Mouse (Mus musculus) adrenal gland, postnatal 10 days (tissue): Measurements from ENCODE around the gene Hist1h2af. TPM values are rescaled to one million over a fixed set of nuclear protein-coding genes. Genes with fewer than 3 reads are reported as not detected.

Experiments
- DNase-seq: peaks from one replicate; pipeline ENCODE4 v3.0.0; 2021; ENCODE audit warnings: mixed read lengths
- long read RNA-seq, 2 experiments: library from polyadenylated mRNA; stranded (forward); transcript quantifications; one replicate each; pipeline ENCODE4 v2.0.0; 2021
- total RNA-seq, 2 experiments: library from RNA; stranded (reverse); gene quantifications; 2 replicates each; pipeline ENCODE4 v1.2.3; 2021

The Hist1h2af gene
- 100 to 1,000 TPM; 261 to 325 TPM for total RNA-seq
- long read RNA-seq, experiment 1, partial matches to known transcripts, result 0 of 2 reads
- long read RNA-seq, experiment 1, other reads (novel, unspliced or antisense), result 0 of 2 reads
- long read RNA-seq, experiment 2, result 0 reads

- peak; percentile 73 for DNase-seq
These were observed at the start of gene Hist1h2af for GRCm38 (mm10) chr13:23533560-23534367. Gene Hist1h2af (plus strand): TSS chr13:23533906.

- DNase-seq, result no peak
These were observed 48.4 kb upstream of the Hist1h2af start for GRCm38 (mm10) chr13:23485271-23485670.

- DNase-seq, result peak; percentile 68
These were observed 45.0 kb upstream of the Hist1h2af start, which contains the start of gene Btn2a2 for GRCm38 (mm10) chr13:23488400-23489322. Gene Btn2a2 (minus strand): TSS chr13:23488857.

DNA sequence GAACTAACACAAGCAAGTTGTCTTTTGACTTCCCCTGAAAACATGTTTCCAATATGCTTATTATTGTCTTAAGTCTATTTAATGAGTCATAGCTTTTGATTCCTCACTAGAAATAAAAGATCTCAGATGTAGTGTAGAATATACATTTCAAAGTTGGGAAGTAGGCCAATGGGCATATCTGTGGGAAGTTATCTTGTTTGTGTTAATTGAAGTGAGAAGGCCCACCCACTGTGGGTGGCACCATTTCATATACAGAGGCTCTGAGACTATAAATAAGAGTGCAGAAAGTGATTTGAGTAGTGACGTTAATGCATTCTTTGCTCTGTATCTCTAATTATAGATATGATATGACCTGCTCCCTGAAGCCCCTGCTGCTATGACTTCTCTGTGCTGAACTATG is 42.8 kb upstream of the Hist1h2af start:
- no peak for DNase-seq

- DNase-seq, result no peak
These were observed 42.4 kb upstream of the Hist1h2af start for GRCm38 (mm10) chr13:23491263-23491662.

DNA sequence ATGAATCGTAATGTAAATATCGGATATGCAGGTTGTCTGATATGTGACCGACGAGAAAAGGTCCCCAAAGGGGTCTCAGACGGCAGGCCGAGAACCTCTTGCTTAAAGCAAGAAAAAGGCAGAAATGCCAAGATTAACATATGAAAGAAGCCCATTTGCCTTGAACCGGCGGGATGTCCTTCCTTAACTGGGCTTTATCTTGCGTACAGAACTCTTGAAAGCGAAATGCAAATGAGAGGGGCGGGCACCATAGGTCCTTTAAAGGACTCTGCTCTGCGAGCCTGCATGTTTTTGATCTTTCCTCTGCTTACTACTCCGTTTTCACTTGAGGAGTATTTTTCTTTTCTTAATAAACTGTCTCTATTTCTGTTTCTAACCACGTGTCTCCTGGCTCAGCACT is 41.7 kb upstream of the Hist1h2af start:
- DNase-seq, result no peak

GRCm38 (mm10) chr13:23495526-23495925 is 38.2 kb upstream of the Hist1h2af start:
- DNase-seq, result no peak

GRCm38 (mm10) chr13:23497656-23498321 is 35.9 kb upstream of the Hist1h2af start:
- peak; percentile 42 for DNase-seq

DNA sequence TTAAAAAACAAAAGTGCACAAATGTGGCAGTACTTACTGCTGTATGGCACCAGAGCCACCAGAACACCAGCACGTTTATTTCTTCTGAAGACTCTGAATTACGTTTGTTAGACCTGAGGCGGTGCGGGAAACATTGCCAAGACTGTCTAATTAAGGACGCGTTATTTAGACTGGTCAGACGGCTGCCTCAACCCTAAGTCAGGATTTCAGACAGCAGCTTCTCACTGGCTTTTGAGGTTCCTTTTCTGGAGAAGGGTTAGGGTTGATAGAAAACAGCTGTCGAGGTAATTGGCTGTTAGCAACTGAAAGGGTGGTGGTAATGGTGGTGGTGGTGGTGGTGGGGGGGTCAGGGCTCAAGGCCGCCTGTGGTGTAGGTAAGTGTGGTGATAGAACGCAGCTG is 35.1 kb upstream of the Hist1h2af start:
- no peak for DNase-seq

- no peak for DNase-seq
These were observed 33.8 kb upstream of the Hist1h2af start for GRCm38 (mm10) chr13:23499943-23500342.

GRCm38 (mm10) chr13:23500424-23501200 is 33.1 kb upstream of the Hist1h2af start:
- DNase-seq, result peak; percentile 72

GRCm38 (mm10) chr13:23501511-23501910 is 32.2 kb upstream of the Hist1h2af start:
- DNase-seq, result no peak

DNA sequence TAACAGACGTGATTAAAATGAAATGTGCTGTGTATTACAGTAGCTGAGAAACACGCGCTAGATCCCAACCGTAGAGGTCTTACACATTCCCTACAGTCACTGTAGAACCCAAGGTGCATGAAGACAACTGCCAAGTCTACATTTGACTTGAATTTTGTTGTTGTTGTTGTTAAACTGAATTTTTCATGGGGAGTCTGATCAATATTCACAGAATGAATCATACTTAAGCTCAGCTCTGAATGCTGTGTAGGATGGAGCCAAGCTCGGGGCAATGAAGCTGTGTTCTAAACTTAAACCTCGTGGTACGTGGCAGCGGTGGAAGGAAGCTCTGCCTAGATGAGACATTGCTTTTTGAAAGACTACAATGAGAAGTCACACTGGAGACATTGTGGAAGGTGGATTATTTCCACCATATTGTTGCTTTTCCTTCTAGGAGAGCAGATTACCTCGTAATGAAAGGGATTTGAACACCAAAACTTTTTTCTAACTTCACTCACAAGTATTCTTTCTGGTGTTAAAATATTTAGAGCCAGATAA is 31.6 kb upstream of the Hist1h2af start:
- DNase-seq, result no peak

DNA sequence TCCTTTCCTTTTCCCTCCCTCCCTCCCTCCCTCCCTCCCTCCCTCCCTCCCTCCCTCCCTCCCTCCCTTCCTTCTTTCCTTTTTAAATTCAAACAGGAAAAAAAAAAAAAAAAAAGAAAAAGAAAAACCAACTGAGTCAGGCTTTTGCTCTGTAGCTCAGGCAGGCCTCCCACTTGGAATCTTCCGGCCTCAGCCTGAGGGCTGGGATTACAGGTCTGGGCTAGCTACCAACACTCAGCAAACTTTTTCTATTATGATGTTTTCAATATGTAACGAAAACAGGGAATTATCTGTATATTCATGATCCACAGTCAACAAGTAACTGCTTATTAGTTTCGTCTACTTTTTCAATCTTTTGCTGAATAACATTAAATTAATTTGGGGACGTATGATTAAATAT is 30.8 kb upstream of the Hist1h2af start:
- no peak for DNase-seq

DNA sequence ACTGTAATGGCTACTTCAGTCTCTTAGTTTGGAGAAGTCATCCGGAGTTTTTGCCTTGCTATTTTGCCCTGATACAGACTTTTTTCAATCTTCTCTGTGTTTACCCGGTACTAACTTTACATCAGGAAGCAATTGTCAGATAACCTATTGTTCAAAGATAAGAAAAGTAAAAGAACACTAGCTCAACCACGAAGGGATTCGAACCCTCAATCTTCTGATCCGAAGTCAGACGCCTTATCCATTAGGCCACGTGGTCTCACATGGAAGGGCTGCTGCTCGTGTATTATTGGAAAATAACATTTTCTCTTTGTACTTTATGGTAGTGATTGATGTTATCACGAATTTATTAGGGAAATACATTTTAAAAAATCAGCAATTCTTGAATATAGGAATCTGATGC is 29.9 kb upstream of the Hist1h2af start:
- peak; percentile 68 for DNase-seq

DNA sequence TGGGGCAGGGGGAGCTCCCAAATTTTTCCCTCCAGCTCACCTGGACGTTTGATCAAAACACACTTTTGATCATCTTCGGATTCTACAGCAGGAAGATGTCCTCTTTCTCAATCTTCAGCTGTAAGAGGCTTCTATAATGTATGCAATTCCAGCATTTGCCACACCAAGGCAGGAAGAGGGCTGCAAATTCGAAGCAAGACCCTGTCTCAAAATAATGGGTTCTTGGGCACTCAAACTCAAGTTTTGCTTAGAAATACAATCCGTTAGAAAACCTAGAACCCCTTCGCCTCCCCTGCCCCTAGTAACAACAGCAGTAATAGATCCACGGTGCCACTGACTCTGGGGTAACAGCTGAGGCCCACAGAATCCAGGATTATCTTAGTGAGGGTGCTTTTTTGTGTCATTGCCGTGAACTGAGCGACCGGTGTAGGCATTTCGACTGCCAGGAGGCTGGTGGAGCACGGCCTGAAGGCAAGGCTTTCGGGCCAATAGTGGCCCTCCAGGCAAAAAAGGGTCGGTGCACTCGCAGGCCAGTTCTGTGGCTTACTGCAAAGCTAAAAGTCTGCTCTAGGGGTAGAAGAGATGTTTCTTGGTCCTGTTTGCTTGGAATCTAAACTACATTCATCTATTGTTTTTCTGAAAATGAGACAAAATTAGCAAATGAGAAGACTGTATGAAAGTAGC is 27.9 kb upstream of the Hist1h2af start:
- DNase-seq, result no peak

DNA sequence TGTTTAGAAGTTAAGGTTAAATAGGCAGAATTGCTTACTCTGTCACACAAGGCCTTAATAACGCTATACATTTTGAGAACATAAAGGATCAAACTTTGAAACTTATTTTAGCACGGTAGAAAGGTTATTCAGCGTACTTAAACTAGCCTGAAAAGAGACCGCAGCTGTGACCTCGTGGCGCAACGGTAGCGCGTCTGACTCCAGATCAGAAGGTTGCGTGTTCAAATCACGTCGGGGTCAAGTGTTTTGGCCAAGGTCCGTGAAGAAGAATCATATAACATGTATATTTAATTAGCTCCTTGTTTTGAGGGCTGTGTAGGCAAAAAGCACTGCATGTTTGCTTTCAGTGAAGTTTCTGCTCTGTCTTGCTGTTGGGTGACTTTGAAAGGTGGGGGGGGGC is 27.4 kb upstream of the Hist1h2af start:
- DNase-seq, result peak; percentile 72

GRCm38 (mm10) chr13:23506819-23507515 is 26.7 kb upstream of the Hist1h2af start:
- no peak for DNase-seq

DNA sequence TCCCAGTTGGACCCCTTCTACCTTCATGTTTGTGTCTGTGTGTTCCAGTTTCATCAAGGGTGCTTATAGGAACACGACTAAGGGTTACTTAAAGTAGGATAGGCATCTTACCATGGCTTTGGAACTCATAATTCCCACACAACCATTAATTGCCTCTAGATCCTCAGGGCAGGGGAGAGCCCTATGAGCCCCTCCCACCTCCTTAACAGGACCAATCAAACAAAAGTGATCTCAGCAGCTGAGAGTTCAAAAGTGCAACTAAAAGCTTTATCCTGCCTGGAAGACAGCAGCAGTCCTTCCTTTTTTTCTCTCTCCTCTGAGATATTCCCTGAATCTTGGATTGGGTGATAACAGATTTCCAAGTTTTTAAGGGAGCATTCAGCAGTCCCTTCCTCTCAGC is 23.6 kb upstream of the Hist1h2af start:
- DNase-seq, result no peak

GRCm38 (mm10) chr13:23513517-23513916 is 20.2 kb upstream of the Hist1h2af start:
- no peak for DNase-seq
